Mouse (Mus musculus) embryo, embryonic 11 days (tissue): ENCODE measurements around the gene Trpm5.

Experiments
- DNase-seq: peaks from one replicate; pipeline ENCODE4 v3.0.0-alpha.2; 2015

Trpm5 gene

GRCm38 (mm10) chr7:143057667-143058220 lies 36.7 kb downstream of the Trpm5 start:
- DNase-seq = no peak

GRCm38 (mm10) chr7:143057023-143057422 lies 37.4 kb downstream of the Trpm5 start:
- DNase-seq = no peak

- DNase-seq = no peak
Observed at GRCm38 (mm10) chr7:143055499-143056186, 38.8 kb downstream of the Trpm5 start.

GRCm38 (mm10) chr7:143055001-143055400 lies 39.4 kb downstream of the Trpm5 start:
- no peak for DNase-seq

- DNase-seq = no peak
Observed at GRCm38 (mm10) chr7:143054612-143054965, 39.9 kb downstream of the Trpm5 start.

- DNase-seq = no peak
Observed at GRCm38 (mm10) chr7:143053961-143054611, 40.4 kb downstream of the Trpm5 start.

- DNase-seq = peak; percentile 83
Observed at GRCm38 (mm10) chr7:143053008-143053899, 41.2 kb downstream of the Trpm5 start.

- DNase-seq = peak; percentile 91
Observed at GRCm38 (mm10) chr7:143052626-143053007, 41.8 kb downstream of the Trpm5 start, which contains the start of gene Cd81. TSS of gene Cd81 (plus strand) at chr7:143052739.

- no peak for DNase-seq
Observed at GRCm38 (mm10) chr7:143051316-143051715, 43.1 kb downstream of the Trpm5 start.

- no peak for DNase-seq
Observed at GRCm38 (mm10) chr7:143049841-143050816, 44.3 kb downstream of the Trpm5 start.

GRCm38 (mm10) chr7:143049331-143049730 lies 45.1 kb downstream of the Trpm5 start:
- DNase-seq = no peak

GRCm38 (mm10) chr7:143046358-143046757 lies 48.1 kb downstream of the Trpm5 start:
- no peak for DNase-seq

- no peak for DNase-seq
Observed at GRCm38 (mm10) chr7:143044826-143045206, 49.6 kb downstream of the Trpm5 start.

- DNase-seq = no peak
Observed at GRCm38 (mm10) chr7:143044049-143044825, 50.2 kb downstream of the Trpm5 start.

GRCm38 (mm10) chr7:143042897-143043300 lies 51.5 kb downstream of the Trpm5 start:
- no peak for DNase-seq

GRCm38 (mm10) chr7:143042089-143042488 lies 52.4 kb downstream of the Trpm5 start:
- no peak for DNase-seq

- no peak for DNase-seq
Observed at GRCm38 (mm10) chr7:143041138-143041822, 53.2 kb downstream of the Trpm5 start.

- DNase-seq = no peak
Observed at GRCm38 (mm10) chr7:143040561-143040960, 53.9 kb downstream of the Trpm5 start.

- no peak for DNase-seq
Observed at GRCm38 (mm10) chr7:143038174-143038931, 56.1 kb downstream of the Trpm5 start.

- no peak for DNase-seq
Observed at GRCm38 (mm10) chr7:143037306-143037705, 57.1 kb downstream of the Trpm5 start.
